Mouse (Mus musculus) induced T-regulatory cell, adult 2 months (primary cell): Measurements from ENCODE around the gene Zbtb17.
A peak's percentile ranks its signal among the peaks of the same experiment; 100 is the strongest.

Experiments used
- DNase-seq: peaks from one replicate; pipeline ENCODE4 v3.0.0-alpha.2; 2012; ENCODE audit warnings: low read depth

Zbtb17 gene

GRCm38 (mm10) chr4:141460481-141460880 lies 16.0 kb downstream of the Zbtb17 start:
- DNase-seq: no peak

DNA sequence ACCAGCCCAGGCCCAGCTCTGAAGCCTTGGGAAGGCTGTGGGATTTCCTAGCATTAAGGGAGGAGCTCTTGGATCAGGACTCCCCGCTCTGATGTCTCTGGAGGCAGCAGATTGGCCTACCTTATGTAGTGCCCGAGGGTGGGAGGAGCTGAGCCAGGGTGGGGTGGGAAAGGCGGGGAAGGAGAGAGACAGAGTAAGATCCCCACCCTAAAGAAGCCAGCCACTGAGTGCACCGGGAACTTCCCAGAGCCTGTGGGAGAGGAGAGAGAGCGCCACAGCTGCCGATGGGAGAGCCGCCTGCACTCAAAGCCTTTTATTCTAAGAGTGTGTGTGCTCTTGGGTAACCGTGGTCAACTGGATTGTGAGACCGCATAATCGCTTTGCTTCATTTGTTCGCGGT lies 16.6 kb downstream of the Zbtb17 start:
- DNase-seq: no peak

GRCm38 (mm10) chr4:141461576-141461975 lies 17.1 kb downstream of the Zbtb17 start:
- DNase-seq: no peak

GRCm38 (mm10) chr4:141463472-141463871 lies 19.0 kb downstream of the Zbtb17 start:
- no peak for DNase-seq

DNA sequence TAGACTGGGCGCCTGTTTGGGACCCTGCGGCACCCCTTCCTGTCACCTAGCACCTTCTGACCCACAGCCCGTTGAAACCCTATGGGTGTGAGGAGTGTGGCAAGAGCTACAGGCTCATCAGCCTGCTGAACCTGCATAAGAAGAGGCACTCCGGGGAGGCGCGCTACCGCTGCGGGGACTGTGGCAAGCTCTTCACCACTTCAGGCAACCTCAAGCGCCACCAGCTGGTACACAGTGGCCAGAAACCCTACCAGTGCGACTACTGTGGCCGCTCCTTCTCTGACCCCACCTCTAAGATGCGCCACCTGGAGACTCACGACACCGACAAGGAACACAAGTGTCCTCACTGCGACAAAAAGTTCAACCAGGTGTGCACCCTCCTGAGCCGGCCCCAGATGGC lies 20.3 kb downstream of the Zbtb17 start:
- no peak for DNase-seq

DNA sequence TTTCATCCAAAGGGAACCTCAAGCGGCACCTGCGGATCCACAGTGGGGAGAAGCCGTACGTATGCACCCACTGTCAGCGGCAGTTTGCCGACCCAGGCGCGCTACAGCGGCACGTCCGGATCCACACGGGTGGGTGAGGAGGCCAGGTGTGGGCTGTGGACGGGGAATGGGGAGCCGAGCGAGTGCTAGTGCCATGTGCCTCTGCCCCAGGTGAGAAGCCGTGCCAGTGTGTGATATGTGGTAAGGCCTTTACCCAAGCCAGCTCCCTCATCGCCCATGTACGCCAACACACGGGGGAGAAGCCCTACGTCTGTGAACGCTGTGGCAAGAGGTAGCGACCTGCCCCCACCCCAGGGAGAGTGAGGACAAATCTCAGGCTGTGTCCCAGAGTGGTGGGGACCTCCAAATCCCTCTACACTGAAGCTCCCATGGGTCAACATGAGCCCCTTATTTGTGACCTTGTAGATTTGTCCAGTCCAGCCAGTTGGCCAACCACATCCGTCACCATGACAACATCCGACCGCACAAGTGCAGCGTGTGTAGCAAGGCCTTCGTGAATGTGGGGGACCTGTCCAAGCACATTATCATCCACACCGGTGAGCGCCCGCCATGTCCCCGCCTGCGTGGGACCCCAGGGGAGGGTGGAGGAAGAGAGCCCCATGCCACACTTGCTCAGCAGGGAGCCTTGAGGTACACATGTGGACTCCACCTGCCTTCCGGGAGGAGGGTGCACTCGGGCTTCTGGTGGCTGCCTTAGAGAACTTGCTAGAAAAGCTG lies 21.2 kb downstream of the Zbtb17 start:
- no peak for DNase-seq

GRCm38 (mm10) chr4:141466289-141466795 lies 21.9 kb downstream of the Zbtb17 start:
- no peak for DNase-seq

DNA sequence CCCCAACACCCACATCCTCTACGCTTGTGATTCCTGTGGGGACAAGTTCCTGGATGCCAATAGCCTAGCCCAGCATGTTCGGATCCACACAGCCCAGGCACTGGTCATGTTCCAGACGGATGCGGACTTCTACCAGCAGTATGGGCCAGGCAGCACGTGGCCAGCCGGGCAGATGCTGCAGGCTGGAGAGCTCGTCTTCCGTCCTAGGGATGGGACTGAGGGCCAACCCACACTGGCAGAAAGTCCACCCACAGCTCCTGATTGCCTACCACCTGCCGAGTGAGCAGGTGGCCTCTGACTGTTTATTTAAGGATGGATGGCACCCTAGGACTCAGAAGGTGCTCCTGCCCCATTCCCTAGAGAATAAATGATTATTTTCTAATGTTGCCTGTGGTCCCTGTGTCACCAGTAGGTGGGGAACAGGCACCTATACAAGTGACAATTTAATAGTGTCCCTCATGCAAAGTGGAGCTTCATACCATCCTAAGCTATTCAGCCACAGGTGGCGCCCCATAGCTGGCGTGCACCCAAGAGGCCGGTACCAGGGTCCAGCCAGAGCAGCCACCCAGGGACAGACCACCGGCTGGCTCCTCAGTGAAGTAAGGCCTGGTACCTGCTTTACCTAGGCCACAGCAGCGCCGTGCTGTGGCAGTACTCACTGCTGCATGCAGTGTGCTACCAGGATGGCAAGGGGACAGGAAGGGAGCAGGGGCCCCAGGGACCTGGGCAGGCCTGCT lies 22.6 kb downstream of the Zbtb17 start:
- no peak for DNase-seq

DNA sequence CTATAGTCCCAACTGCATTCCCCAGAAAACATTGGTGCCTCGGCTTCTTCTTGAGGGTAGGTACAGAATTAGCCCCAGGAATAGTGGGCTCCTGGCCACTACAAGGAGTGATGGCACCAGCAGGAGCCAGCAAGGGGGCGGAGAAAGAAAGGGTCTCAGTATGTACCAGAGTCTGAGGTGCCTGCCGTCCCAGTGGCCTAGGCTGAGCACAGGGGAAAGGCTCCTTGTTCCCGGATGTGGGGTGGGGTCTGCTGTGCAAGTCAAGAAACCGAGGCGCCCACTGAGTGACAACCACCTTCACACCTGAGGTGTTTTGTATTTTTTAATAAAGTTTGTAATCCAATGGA lies 23.1 kb downstream of the Zbtb17 start:
- DNase-seq: no peak

- no peak for DNase-seq
Measured at GRCm38 (mm10) chr4:141468576-141468975, 24.1 kb downstream of the Zbtb17 start.

DNA sequence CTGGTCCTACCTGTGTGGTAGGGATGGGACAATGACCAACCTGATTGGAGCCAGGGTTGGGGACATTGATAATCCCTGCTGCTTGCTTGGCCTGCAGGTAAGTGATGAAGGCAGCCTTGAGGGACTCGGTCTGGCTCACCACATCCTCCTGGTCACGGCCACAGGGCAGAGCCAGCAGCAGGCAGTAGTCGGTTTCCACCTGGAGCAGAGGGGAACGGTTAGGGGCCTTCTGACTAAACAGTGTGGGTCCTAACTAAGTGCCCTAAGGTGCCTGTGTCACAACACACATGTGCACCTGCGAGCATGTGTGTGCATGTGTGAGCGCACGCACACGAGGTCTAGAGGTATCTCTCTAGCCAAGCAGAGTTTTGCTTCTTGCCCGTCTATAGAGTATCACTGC lies 24.9 kb downstream of the Zbtb17 start:
- no peak for DNase-seq

GRCm38 (mm10) chr4:141471491-141471890 lies 27.0 kb downstream of the Zbtb17 start:
- no peak for DNase-seq

DNA sequence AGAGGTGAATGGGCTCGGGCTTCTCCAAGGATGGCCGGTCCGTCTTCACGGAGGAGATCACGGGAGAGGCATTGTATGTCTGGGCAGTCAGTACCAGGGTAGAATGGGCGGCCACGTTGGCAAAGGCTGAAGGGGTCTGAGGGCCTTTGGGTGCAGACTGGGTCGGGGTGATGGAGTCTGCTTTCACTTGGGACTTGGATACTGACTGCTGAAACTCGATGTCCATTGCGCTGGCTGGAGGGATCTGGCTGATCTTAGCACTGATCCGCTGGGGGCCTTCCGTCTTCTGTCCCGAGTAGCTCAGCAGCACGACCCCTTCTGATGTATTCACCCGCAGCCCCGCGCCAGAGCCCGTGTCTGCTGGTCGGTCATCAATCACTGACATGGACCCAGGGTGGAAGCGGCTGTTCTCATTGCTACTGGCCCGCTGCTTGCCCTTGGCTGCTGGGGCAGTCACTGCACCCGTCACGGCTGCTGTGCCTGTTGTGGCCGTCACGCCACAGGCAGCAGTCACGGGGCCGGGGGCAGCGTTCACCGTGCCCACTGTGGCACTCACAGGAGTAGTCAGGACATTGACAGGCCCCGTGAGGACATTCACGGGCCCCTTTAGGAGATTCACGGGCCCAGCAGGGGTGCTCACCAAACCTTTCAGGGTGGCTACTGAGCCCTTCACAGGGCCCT lies 28.3 kb downstream of the Zbtb17 start:
- no peak for DNase-seq

GRCm38 (mm10) chr4:141474431-141474830 lies 30.0 kb downstream of the Zbtb17 start:
- DNase-seq: no peak

- DNase-seq: no peak
Measured at GRCm38 (mm10) chr4:141477681-141478102, 33.2 kb downstream of the Zbtb17 start.

DNA sequence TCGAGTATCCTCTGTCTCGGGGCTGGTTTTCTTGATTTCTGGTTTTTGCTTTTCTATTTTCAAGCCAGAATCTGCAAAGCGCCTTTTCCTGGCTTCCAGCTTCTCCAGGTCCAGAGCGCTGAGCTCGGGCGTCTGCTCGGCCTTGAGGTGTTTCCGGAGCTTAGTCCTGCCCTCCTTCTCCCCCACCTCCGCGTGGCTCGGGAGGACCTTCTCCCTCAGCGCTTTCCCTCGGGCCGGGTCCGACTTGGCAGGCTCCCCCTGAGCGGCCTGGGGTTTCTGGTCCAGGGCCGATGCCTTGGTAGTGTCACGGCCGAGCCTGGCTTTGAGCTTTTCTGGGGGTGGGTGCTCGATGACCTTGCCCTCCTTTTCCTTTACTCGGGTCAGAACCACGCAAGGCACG lies 33.8 kb downstream of the Zbtb17 start:
- DNase-seq: no peak

DNA sequence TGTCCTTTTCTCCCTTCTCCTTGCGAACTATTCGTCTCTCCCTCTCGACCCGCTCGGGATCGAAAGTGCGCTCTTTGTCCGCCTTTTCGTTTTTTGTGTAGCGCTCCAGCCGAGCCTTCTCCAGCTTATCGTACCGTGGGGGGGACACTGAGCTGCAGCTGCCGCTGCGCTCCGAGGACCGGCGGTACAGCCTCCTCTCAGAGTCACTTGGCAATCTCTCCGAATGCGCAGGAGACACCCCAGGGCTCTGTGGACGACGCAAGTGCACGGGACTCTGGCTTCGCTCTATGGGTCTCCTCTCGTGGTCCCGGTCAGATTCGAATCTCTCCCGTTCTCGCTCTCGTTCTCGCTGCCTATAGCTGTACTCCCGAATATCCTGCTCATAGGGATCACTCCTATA lies 34.3 kb downstream of the Zbtb17 start:
- DNase-seq: no peak

- DNase-seq: no peak
Measured at GRCm38 (mm10) chr4:141479411-141479810, 35.0 kb downstream of the Zbtb17 start.

DNA sequence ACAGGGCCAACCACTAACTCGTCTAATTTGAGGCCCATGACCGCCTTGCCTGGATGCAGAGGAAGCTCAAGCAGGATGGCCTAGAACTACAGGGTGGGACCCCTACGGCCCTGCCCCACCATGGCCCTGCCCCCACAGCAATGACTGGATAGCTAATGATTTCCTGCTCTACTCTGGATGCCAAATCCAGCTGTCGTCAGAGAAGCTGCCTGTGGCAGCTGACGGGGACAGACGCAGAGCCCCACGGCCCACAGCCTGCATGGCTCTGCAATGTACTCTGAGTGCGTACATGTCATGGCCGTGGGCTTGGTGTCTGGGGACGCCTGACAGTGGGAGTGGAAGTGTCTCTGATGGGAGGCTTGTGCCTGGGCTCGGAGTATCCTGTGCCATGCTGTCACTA lies 39.6 kb downstream of the Zbtb17 start:
- no peak for DNase-seq

GRCm38 (mm10) chr4:141487581-141487980 lies 43.1 kb downstream of the Zbtb17 start:
- no peak for DNase-seq

DNA sequence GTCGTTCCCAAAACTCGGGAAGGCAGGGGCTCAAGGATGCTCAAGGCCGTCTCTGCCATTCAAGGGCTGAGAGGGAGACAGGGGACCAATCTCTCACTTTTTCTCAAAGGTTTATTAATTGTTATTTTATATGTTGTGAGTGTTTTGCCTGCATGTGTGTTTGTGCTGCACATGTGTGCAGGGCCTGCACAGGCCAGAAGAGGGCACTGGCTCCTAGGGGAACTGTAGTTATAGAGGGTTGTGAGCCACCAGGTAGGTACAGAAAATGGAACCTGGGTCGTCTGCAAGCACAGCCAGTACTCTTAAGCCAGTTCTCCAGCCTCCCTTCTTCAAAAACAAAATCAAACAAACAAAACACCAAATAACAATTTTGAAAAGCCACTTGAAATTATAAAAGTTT lies 44.2 kb downstream of the Zbtb17 start:
- DNase-seq: peak; percentile 55

- no peak for DNase-seq
Measured at GRCm38 (mm10) chr4:141500637-141501036, 56.2 kb downstream of the Zbtb17 start.

- DNase-seq: no peak
Measured at GRCm38 (mm10) chr4:141501058-141501457, 56.6 kb downstream of the Zbtb17 start.
